Mouse (Mus musculus) spleen, adult 2 months (tissue): ENCODE measurements around the gene Cyb561.

ENCODE experiments used
- CTCF ChIP-seq: fragments of 200-500 bp; IDR thresholded peaks from 2 replicates; pipeline ENCODE4 v1.5.1; 2011; ENCODE audit warnings: mild to moderate bottlenecking, inconsistent platforms; ENCODE audit not compliant: insufficient read depth, insufficient read length, insufficient replicate concordance; ENCODE audit errors: extremely low read depth
- POLR2A ChIP-seq: fragments of 200-500 bp; IDR thresholded peaks from 2 replicates; pipeline ENCODE4 v1.6.1; 2011; ENCODE audit warnings: low read depth, low read length, inconsistent platforms

- TF ChIP-seq POLR2A, result no peak
- TF ChIP-seq CTCF, result no peak
Measured at GRCm38 (mm10) chr11:105952111-105952510, 1.0 kb downstream of the Cyb561 start.
